Mouse (Mus musculus) heart, embryonic 11.5 days (tissue): ENCODE measurements at regions not wholly inside any gene's neighbourhood (a gene's known extent, or its start where the extent isn't known, plus 50 kb on each side); places are given as distances from the start of the nearest gene placed in this dataset.

Experiments used
- ATAC-seq: fragments of 200-750 bp; cut with Nextera tagmentation; replicated peaks from 2 replicates; pipeline ENCODE4 v1.8.0; 2017; ENCODE audit warnings: moderate library complexity; ENCODE audit not compliant: insufficient number of reproducible peaks, low FRiP score, low TSS enrichment
- H3K27ac ChIP-seq: fragments of 300-500 bp; sonication (generic); 2 replicates; pipeline ENCODE4 v1.5.1; 2014; ENCODE audit warnings: mild to moderate bottlenecking, low read depth, low read length
- H3K27me3 ChIP-seq: fragments of 300-500 bp; sonication (generic); 2 replicates; pipeline ENCODE4 v1.6.1; 2014; ENCODE audit warnings: mild to moderate bottlenecking, low read length, mixed read lengths; ENCODE audit not compliant: control insufficient read depth, insufficient read depth
- H3K36me3 ChIP-seq: fragments of 300-500 bp; sonication (generic); 2 replicates; pipeline ENCODE4 v1.6.1; 2014; ENCODE audit warnings: mild to moderate bottlenecking, low read length, moderate library complexity, mixed read lengths; ENCODE audit not compliant: control insufficient read depth, insufficient read depth
- H3K4me1 ChIP-seq: fragments of 300-500 bp; sonication (generic); 2 replicates; pipeline ENCODE4 v1.6.1; 2014; ENCODE audit warnings: low read length; ENCODE audit not compliant: control insufficient read depth, insufficient read depth
- H3K4me2 ChIP-seq: fragments of 300-500 bp; sonication (generic); 2 replicates; pipeline ENCODE4 v1.6.1; 2014; ENCODE audit warnings: mild to moderate bottlenecking, moderate library complexity
- H3K4me3 ChIP-seq: fragments of 300-500 bp; sonication (generic); 2 replicates; pipeline ENCODE4 v1.5.1; 2014; ENCODE audit warnings: low read depth, low read length
- H3K9ac ChIP-seq: fragments of 300-500 bp; sonication (generic); 2 replicates; pipeline ENCODE4 v1.6.1; 2014; ENCODE audit warnings: mild to moderate bottlenecking, low read depth, low read length, moderate library complexity
- H3K9me3 ChIP-seq: fragments of 300-500 bp; sonication (generic); replicated peaks from 2 replicates; pipeline ENCODE4 v1.6.1; 2016; ENCODE audit warnings: low read length; ENCODE audit not compliant: control insufficient read depth
- WGBS: fragments of 180-500 bp; shearing (Covaris S2); extraction: QIAGEN DNeasy Blood & Tissue Kit; methylation state at CpG from one replicate; pipeline ENCODE4 v1.1.7; 2014; ENCODE audit not compliant: insufficient replicate concordance; 5-methylcytosine and 5-hydroxymethylcytosine counted together

DNA sequence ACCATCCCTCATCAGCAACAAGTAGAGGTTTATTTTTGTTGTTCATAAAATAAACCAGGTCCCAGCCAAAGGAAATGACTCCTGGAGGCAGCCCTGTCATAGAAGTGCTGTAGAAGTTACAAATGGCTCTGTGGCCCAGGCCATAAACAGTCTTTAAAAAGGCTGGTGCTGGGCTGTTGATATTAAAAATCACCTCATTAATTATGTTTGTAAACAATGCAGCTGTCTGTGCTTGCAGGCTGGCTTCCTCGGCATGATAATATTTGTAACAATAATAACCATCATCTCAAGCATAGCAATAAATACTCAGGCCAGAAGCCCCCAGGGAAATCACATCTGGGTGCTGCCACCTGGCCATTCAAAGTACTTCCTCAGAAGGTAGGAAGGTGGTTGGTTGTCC lies 176.5 kb downstream of the Sptssa start:
- Histone ChIP-seq H3K36me3 (no peaks in the 10 kb centered on the region), H3K4me2 (no peak overlapping the region), H3K27me3 (no peaks in the 10 kb centered on the region), H3K4me3 (no peak overlapping the region), H3K4me1 (no peaks in the 10 kb centered on the region), H3K9me3 (no peaks in the 10 kb centered on the region), H3K27ac (no peak overlapping the region), H3K9ac (no peak overlapping the region)
- WGBS = 60% methylated on average over 1 of the region's 1 CpGs
- ATAC-seq = no peak

DNA sequence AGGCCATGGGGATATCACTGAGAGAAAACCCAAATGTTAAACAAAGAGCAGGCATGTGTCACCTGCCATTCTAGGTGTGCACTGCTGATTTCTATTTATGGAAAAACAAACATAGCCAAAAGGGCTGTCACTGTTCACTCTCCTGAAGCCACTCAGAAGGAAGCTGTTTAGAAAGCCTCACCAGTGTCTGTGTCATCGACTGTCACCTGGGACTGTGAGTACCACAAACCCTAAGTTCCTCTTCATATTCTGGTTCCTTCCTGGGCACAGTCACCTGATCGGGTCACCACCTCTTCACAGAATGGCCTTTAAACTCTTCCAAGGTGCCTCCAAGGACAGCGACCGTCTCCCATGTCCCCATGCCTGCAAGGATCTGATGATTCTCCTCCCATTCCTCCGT lies 183.5 kb downstream of the Sptssa start:
- Histone ChIP-seq H3K36me3 (no peaks in the 10 kb centered on the region), H3K4me3 (no peak overlapping the region), H3K4me2 (no peak overlapping the region), H3K27me3 (no peaks in the 10 kb centered on the region), H3K4me1 (no peaks in the 10 kb centered on the region), H3K9ac (no peak overlapping the region), H3K9me3 (0 out of 2 replicates have a peak, but pooled peaks cover 2% of the 10 kb centered on the region), H3K27ac (no peak overlapping the region)
- WGBS = 73% methylated on average over 5 of the region's 5 CpGs
- no peak for ATAC-seq

DNA sequence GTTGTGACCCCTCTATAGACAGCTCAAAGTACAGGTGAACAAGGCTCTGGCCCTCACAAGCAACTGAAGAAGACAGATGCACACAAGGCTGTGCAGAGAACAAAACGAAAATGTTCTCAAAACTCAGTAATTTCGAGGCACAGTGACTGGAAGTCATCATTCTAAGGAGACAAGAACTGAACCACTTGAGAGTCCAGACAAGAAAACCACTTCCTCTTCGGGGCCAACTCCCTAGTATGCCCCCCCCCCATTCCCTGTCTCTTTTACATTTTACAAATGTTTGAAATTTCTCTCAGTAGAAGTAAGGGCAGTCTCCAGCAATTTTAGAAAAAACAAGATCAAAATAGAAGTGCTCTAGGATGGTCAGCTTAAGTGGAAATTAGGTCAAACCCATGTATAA lies 184.0 kb downstream of the Sptssa start:
- 0 out of 2 replicates have a peak, but pooled peaks cover 2% of the 10 kb centered on the region for H3K9me3 ChIP-seq
- no peaks in the 10 kb centered on the region for H3K4me1 ChIP-seq
- H3K4me2 ChIP-seq = no peak overlapping the region
- no peak overlapping the region for H3K27ac ChIP-seq
- no peak for ATAC-seq
- no peak overlapping the region for H3K4me3 ChIP-seq
- WGBS = 59% methylated on average over 3 of the region's 3 CpGs
- H3K27me3 ChIP-seq = no peaks in the 10 kb centered on the region
- no peak overlapping the region for H3K9ac ChIP-seq
- H3K36me3 ChIP-seq = no peaks in the 10 kb centered on the region

DNA sequence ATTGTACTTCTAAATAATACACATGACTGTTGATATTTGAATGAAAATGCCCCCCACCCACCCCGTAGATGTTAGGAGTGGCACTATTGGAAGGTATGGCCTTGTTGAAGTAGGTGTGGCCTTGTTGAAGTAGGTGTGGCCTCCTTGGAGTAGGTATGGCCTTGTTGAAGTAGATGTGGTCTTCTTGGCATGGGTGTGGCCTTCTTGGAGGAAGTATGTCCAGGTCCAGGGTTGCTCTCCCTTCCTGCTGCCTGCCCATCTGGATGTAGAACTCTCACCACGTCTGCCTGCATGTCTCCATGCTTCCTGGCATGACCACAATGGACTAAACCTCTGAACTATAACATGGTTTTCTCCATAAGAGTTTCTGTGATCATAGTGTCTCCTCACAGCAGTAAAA lies 188.7 kb downstream of the Sptssa start:
- Histone ChIP-seq H3K4me2 (no peak overlapping the region), H3K4me1 (no peaks in the 10 kb centered on the region), H3K9me3 (no peaks in the 10 kb centered on the region), H3K27ac (no peak overlapping the region), H3K27me3 (no peaks in the 10 kb centered on the region), H3K36me3 (no peaks in the 10 kb centered on the region), H3K9ac (no peak overlapping the region), H3K4me3 (no peak overlapping the region)
- 76% methylated on average over 2 of the region's 2 CpGs for WGBS
- no peak for ATAC-seq

DNA sequence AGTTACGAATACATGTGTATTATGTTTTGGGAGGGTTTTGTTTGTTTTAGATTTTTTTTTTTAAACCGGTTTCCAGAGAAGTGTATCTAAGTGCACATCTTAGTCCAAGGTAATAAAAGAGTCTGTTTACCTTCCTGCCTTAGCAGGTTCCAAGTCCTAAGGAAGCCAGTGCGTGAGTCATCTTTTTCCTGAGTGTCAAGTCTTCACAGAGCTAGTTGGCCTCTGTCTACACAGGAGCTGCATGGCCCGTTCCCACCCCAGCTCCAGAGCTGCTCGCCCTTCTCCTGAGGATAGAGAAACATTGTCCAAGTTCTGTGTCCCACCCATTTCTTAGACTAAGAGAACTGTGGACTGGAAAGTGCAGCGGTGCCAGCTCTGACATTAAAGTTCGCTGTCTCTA lies 192.6 kb downstream of the Sptssa start:
- H3K9ac ChIP-seq = no peak overlapping the region
- H3K36me3 ChIP-seq = no peaks in the 10 kb centered on the region
- peaks cover 7% of the 10 kb centered on the region for H3K4me1 ChIP-seq
- no peak overlapping the region for H3K27ac ChIP-seq
- no peak for ATAC-seq
- WGBS = 75% methylated on average over 7 of the region's 7 CpGs
- no peaks in the 10 kb centered on the region for H3K27me3 ChIP-seq
- no peak overlapping the region for H3K4me3 ChIP-seq
- no peaks in the 10 kb centered on the region for H3K9me3 ChIP-seq
- no peak overlapping the region for H3K4me2 ChIP-seq

DNA sequence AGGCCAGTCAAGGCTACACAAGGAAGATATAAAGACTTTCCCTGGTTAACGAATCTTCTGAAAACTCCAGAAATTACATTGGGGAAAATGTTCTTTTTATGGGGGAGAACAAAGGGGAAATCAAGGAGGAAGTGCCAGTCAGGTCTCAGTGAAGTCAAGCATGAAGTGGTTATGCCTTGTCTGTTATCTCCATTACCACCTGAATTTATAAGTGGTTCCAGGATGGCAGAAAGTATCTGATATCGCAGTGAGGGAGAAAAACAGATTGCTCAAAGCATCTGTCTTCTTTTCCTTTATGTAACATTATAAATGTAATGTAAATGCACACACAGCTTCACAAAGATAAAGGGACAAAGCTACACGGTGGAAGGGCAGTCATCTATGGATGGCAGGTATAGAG lies 195.0 kb downstream of the Sptssa start:
- 79% methylated on average over 3 of the region's 3 CpGs for WGBS
- Histone ChIP-seq H3K4me1 (peaks cover 7% of the 10 kb centered on the region), H3K4me3 (no peak overlapping the region), H3K4me2 (no peak overlapping the region), H3K9me3 (no peaks in the 10 kb centered on the region), H3K27me3 (no peaks in the 10 kb centered on the region), H3K9ac (no peak overlapping the region), H3K27ac (no peak overlapping the region), H3K36me3 (no peaks in the 10 kb centered on the region)
- ATAC-seq = no peak

DNA sequence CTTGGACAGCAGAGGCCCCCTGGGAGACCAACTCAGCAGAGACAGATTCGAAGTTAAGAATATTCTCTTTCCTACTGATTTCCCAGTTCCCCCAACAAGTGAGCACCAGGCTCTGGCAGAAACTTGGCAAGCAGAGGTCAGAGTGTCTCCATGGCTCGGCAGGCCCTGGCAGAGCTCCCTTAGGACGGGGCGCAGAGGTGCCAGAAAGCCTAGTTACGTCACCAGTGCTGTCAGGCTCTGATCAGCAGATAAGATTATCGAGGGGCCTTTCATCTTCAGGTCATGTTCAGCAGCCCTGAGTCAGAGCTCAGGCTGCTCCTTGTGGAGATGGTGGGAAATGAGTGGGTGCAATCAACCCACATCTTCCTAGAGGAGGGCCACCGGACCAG lies 196.2 kb downstream of the Sptssa start:
- WGBS = 40% methylated on average over 7 of the region's 7 CpGs

DNA sequence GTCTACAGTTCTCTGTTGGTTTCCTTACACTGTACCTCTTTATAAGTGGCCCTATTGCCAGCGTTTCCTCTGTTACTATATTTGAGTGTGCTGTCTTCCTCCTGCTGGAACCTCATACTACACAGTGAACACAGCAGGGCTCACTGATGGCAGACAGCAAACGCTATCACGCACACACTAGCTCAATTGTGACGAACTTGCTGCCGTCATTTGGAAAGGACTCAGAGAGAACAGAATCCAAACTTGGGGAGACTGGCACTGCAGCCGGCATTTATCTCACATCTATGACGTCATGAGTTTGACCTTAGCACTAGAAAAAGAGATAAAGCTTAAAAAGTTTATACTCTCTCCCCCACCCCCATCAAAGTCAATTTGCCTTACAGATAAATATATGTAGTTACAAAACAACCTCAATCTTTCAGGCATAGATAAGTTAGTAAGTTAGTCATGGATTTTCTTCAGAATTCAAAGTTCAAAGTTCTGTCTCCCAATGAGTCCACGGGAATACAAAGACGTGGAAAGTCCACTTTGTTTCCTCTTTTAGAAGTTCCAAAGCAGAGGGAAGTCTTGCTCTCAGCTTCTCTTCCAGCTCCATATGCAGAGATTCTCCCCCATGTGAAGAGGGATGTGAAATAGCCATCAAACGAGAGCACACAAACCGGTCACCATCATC lies 196.8 kb downstream of the Sptssa start:
- H3K9me3 ChIP-seq = no peaks in the 10 kb centered on the region
- no peak overlapping the region for H3K4me2 ChIP-seq
- no peak for ATAC-seq
- H3K27ac ChIP-seq = no peak overlapping the region
- no peak overlapping the region for H3K4me3 ChIP-seq
- no peak overlapping the region for H3K9ac ChIP-seq
- WGBS = 31% methylated on average over 11 of the region's 11 CpGs
- H3K4me1 ChIP-seq = peaks cover 7% of the 10 kb centered on the region
- no peaks in the 10 kb centered on the region for H3K36me3 ChIP-seq
- H3K27me3 ChIP-seq = no peaks in the 10 kb centered on the region

More for the DNA sequence above, 196.2 kb downstream of the Sptssa start:
- no peak overlapping the region for H3K4me3 ChIP-seq
- H3K4me2 ChIP-seq = no peak overlapping the region
- H3K4me1 ChIP-seq = peaks cover 7% of the 10 kb centered on the region
- H3K27ac ChIP-seq = no peak overlapping the region
- H3K36me3 ChIP-seq = no peaks in the 10 kb centered on the region
- H3K9ac ChIP-seq = no peak overlapping the region
- ATAC-seq = no peak
- H3K9me3 ChIP-seq = no peaks in the 10 kb centered on the region
- no peaks in the 10 kb centered on the region for H3K27me3 ChIP-seq

DNA sequence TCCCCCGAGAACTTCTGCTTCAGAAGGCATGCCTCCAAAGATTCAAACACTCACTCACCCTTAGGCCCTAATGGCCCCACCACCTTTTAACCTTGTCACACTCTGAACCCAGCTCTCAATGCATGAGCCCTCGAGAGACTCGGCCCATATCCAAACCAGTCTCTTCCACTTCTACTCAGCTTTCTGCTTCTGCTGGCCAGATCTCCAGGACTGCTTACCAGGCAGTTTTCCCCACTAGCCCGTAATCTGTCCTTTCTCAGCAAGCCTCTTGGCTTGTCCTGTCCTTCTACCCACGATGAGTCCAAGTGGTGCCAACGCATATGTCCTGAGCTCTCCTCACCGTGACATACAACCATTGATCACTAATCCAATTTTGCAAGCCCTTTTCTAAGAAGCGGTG lies 199.6 kb downstream of the Sptssa start:
- Histone ChIP-seq H3K9ac (no peak overlapping the region), H3K27me3 (no peaks in the 10 kb centered on the region), H3K4me2 (no peak overlapping the region), H3K27ac (no peak overlapping the region), H3K36me3 (no peaks in the 10 kb centered on the region), H3K4me3 (no peak overlapping the region), H3K9me3 (no peaks in the 10 kb centered on the region), H3K4me1 (peaks cover 7% of the 10 kb centered on the region)
- ATAC-seq = no peak
- WGBS = 89% methylated on average over 8 of the region's 8 CpGs
